Mouse (Mus musculus): Measurements from ENCODE around the gene Nbas. TPM values are rescaled to one million over a fixed set of nuclear protein-coding genes. Genes with fewer than 3 reads are reported as not detected.

Gene Nbas
- total and polyA plus RNA-seq, 2 experiments from 2014 or later = 3.9 to 20.2 TPM

GRCm38 (mm10) chr12:13303037-13303436, 34.1 kb downstream of the Nbas start:
- Histone ChIP-seq H3K27ac (ENCODE audit: low read depth) (no peak overlapping the region), H3K27me3 (ENCODE audit: control insufficient read depth, insufficient read depth, low read length) (no peaks in the 10 kb centered on the region), H3K36me3 (replicated peaks; ENCODE audit: control insufficient read depth, insufficient read depth, low read length) (peaks cover 31% of the 10 kb centered on the region), H3K9me3 (replicated peaks; ENCODE audit: control insufficient read depth, low read length) (no peaks in the 10 kb centered on the region), H3K9ac (replicated peaks; ENCODE audit: low read depth, low read length) (no peak overlapping the region), H3K4me3 (ENCODE audit: low read depth, low read length) (no peak overlapping the region), H3K4me1 (ENCODE audit: control insufficient read depth, insufficient read depth) (no peaks in the 10 kb centered on the region), H3K4me2 (ENCODE audit: low read depth, low read length) (no peak overlapping the region)
- ATAC-seq (ENCODE audit: insufficient read depth, low read depth) (no peak), DNase-seq (ENCODE audit: low spot score) (no peak)
- TF ChIP-seq CTCF (IDR thresholded peaks at IDR 0.05; ENCODE audit: low read depth) (no peak), EP300 (IDR thresholded peaks at IDR 0.05; ENCODE audit: low read depth) (no peak)
- 73% methylated on average over 3 of the region's 3 CpGs for WGBS

GRCm38 (mm10) chr12:13313966-13314365, 45.0 kb downstream of the Nbas start:
- no peak for DNase-seq (ENCODE audit: low spot score)
- 97% methylated on average over 2 of the region's 2 CpGs for WGBS
- no peak for ATAC-seq (ENCODE audit: insufficient read depth, low read depth)
- Histone ChIP-seq H3K4me1 (ENCODE audit: control insufficient read depth, insufficient read depth) (no peaks in the 10 kb centered on the region), H3K9me3 (replicated peaks; ENCODE audit: control insufficient read depth, low read length) (no peaks in the 10 kb centered on the region), H3K4me3 (ENCODE audit: low read depth, low read length) (no peak overlapping the region), H3K27ac (ENCODE audit: low read depth) (no peak overlapping the region), H3K4me2 (ENCODE audit: low read depth, low read length) (no peak overlapping the region), H3K36me3 (replicated peaks; ENCODE audit: control insufficient read depth, insufficient read depth, low read length) (peaks cover 22% of the 10 kb centered on the region), H3K27me3 (ENCODE audit: control insufficient read depth, insufficient read depth, low read length) (no peaks in the 10 kb centered on the region), H3K9ac (replicated peaks; ENCODE audit: low read depth, low read length) (no peak overlapping the region)
- no peak for TF ChIP-seq EP300 (IDR thresholded peaks at IDR 0.05; ENCODE audit: low read depth)
- TF ChIP-seq CTCF (IDR thresholded peaks at IDR 0.05; ENCODE audit: low read depth) = no peak

- Histone ChIP-seq H3K36me3 (replicated peaks; ENCODE audit: control insufficient read depth, insufficient read depth, low read length) (peaks cover 22% of the 10 kb centered on the region), H3K27ac (ENCODE audit: low read depth) (no peak overlapping the region), H3K9me3 (replicated peaks; ENCODE audit: control insufficient read depth, low read length) (no peaks in the 10 kb centered on the region), H3K27me3 (ENCODE audit: control insufficient read depth, insufficient read depth, low read length) (no peaks in the 10 kb centered on the region), H3K4me1 (ENCODE audit: control insufficient read depth, insufficient read depth) (no peaks in the 10 kb centered on the region), H3K4me2 (ENCODE audit: low read depth, low read length) (no peak overlapping the region), H3K9ac (replicated peaks; ENCODE audit: low read depth, low read length) (no peak overlapping the region), H3K4me3 (ENCODE audit: low read depth, low read length) (no peak overlapping the region)
- no peak for ATAC-seq (ENCODE audit: insufficient read depth, low read depth)
- DNase-seq (ENCODE audit: low spot score) = no peak
- 85% methylated on average over 3 of the region's 3 CpGs for WGBS
- no peak for TF ChIP-seq EP300 (IDR thresholded peaks at IDR 0.05; ENCODE audit: low read depth)
Observed at GRCm38 (mm10) chr12:13314384-13314783, 45.5 kb downstream of the Nbas start.

- H3K27me3 ChIP-seq (ENCODE audit: control insufficient read depth, insufficient read depth, low read length) = no peaks in the 10 kb centered on the region
- peaks cover 19% of the 10 kb centered on the region for H3K36me3 ChIP-seq (replicated peaks; ENCODE audit: control insufficient read depth, insufficient read depth, low read length)
- whole genome bisulfite sequencing = 90% methylated on average over 1 of the region's 1 CpGs
Observed at GRCm38 (mm10) chr12:13315081-13315480, 46.1 kb downstream of the Nbas start.

GRCm38 (mm10) chr12:13342535-13342934, 73.6 kb downstream of the Nbas start:
- TF ChIP-seq CTCF (IDR thresholded peaks at IDR 0.05; ENCODE audit: low read depth) (no peak), EP300 (IDR thresholded peaks at IDR 0.05; ENCODE audit: low read depth) (no peak)
- ATAC-seq (ENCODE audit: insufficient read depth, low read depth) = no peak
- WGBS = 58% methylated on average over 5 of the region's 5 CpGs
- H3K4me3 ChIP-seq (ENCODE audit: low read depth, low read length) = no peak overlapping the region
- no peak overlapping the region for H3K9ac ChIP-seq (replicated peaks; ENCODE audit: low read depth, low read length)
- H3K4me2 ChIP-seq (ENCODE audit: low read depth, low read length) = no peak overlapping the region
- no peak for DNase-seq (ENCODE audit: low spot score)
- peaks cover 11% of the 10 kb centered on the region for H3K36me3 ChIP-seq (replicated peaks; ENCODE audit: control insufficient read depth, insufficient read depth, low read length)
- H3K4me1 ChIP-seq (ENCODE audit: control insufficient read depth, insufficient read depth) = no peaks in the 10 kb centered on the region
- no peaks in the 10 kb centered on the region for H3K9me3 ChIP-seq (replicated peaks; ENCODE audit: control insufficient read depth, low read length)
- H3K27me3 ChIP-seq (ENCODE audit: control insufficient read depth, insufficient read depth, low read length) = no peaks in the 10 kb centered on the region
- no peak overlapping the region for H3K27ac ChIP-seq (ENCODE audit: low read depth)

More at GRCm38 (mm10) chr12:13315081-13315480, 46.1 kb downstream of the Nbas start:
- Histone ChIP-seq H3K4me1 (ENCODE audit: control insufficient read depth, insufficient read depth) (no peaks in the 10 kb centered on the region), H3K4me2 (ENCODE audit: low read depth, low read length) (no peak overlapping the region), H3K9me3 (replicated peaks; ENCODE audit: control insufficient read depth, low read length) (no peaks in the 10 kb centered on the region), H3K9ac (replicated peaks; ENCODE audit: low read depth, low read length) (no peak overlapping the region), H3K4me3 (ENCODE audit: low read depth, low read length) (no peak overlapping the region), H3K27ac (ENCODE audit: low read depth) (no peak overlapping the region)
- ATAC-seq (ENCODE audit: insufficient read depth, low read depth) (no peak), DNase-seq (ENCODE audit: low spot score) (no peak)
- TF ChIP-seq CTCF (IDR thresholded peaks at IDR 0.05; ENCODE audit: low read depth) = no peak
- no peak for TF ChIP-seq EP300 (IDR thresholded peaks at IDR 0.05; ENCODE audit: low read depth)

- no peak overlapping the region for H3K4me2 ChIP-seq (ENCODE audit: low read depth, low read length)
- 90% methylated on average over 10 of the region's 10 CpGs for WGBS
Observed at GRCm38 (mm10) chr12:13356201-13356600, 87.3 kb downstream of the Nbas start.

More at GRCm38 (mm10) chr12:13356201-13356600, 87.3 kb downstream of the Nbas start:
- Histone ChIP-seq H3K4me3 (ENCODE audit: low read depth, low read length) (no peak overlapping the region), H3K27ac (ENCODE audit: low read depth) (no peak overlapping the region), H3K9ac (replicated peaks; ENCODE audit: low read depth, low read length) (no peak overlapping the region), H3K27me3 (ENCODE audit: control insufficient read depth, insufficient read depth, low read length) (no peaks in the 10 kb centered on the region), H3K9me3 (replicated peaks; ENCODE audit: control insufficient read depth, low read length) (no peaks in the 10 kb centered on the region), H3K4me1 (ENCODE audit: control insufficient read depth, insufficient read depth) (no peaks in the 10 kb centered on the region), H3K36me3 (replicated peaks; ENCODE audit: control insufficient read depth, insufficient read depth, low read length) (peaks cover 23% of the 10 kb centered on the region)
- TF ChIP-seq CTCF (IDR thresholded peaks at IDR 0.05; ENCODE audit: low read depth) (no peak), EP300 (IDR thresholded peaks at IDR 0.05; ENCODE audit: low read depth) (no peak)
- DNase-seq (ENCODE audit: low spot score) = no peak
- no peak for ATAC-seq (ENCODE audit: insufficient read depth, low read depth)
